Mouse (Mus musculus): ENCODE measurements around the gene Svop. TPM values are rescaled to one million over a fixed set of nuclear protein-coding genes. Genes with fewer than 3 reads are reported as not detected.

Svop gene
- 2.6 and 3.1 TPM in 2 replicates for total RNA-seq (2021)
- long read RNA-seq, partial matches to known transcripts = 1 of 4 reads
- long read RNA-seq, other reads (novel, unspliced or antisense) = 0 of 4 reads

- DNase-seq = peak; percentile 86
These were observed at the start of gene Svop for GRCm38 (mm10) chr5:114091057-114091807. Svop (minus strand) TSS chr5:114091570.

DNA sequence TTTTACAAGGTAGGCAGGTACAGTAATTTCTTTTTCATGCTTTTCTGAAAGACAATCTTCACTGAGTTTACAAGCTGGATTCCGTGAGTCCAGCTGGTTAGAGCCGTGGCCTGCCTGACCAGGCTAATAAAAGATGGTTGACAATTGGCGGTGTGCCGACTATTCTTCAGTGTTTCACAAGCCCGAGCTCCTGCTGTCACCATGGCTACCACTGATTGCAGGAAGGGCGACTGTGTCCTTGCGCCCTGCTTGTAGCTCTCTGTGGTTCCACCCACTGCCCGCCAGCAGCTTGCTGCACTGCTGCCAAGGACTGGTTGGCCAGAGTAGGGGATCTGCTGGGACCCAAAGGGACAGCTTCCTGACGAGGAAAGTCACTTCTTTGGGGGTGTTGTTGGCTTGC is 47.8 kb upstream of the Svop start:
- DNase-seq = peak; percentile 85

DNA sequence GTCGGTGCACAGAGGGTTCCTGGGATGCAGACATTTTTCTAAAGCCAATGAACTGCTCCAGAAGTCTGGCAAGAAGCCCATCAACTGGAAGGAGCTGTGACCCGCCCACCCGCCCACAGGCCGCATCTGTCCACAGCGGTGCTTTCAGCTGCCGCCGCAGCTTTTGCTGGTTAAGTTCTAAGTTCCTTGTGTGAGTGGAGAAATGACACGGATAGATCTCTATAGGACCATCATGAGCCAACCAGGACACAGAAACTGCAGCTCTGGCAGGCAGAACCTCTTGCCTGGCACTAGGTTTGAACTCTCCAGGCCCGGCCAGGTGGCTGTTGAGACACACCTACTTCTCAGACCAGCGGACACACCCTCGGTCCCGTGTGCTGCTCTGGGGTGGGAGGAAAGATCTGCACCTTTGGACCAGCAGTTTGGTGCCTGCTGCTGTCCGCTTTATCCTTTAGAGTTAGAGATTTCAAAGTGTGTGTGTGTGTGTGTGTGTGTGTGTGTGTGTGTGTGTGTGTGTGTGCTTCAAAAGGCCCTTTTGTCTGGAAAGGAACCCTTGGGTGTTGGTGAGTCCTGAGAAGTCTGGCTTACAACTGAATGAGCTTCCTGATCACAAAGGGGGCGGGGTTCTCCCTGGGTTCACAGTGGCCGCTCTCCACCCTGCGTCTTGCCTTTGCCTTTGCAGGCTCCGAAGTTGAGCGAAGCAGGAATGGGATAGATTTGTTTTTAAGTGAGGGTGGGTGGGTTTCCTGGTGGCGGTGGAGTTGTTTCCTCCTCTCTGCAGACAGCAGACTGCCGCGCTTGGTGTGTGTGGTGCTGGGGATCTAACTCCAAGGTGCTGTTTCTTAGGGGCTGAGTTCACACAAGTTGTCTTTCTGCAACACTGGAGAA is 47.2 kb upstream of the Svop start:
- DNase-seq = no peak

DNA sequence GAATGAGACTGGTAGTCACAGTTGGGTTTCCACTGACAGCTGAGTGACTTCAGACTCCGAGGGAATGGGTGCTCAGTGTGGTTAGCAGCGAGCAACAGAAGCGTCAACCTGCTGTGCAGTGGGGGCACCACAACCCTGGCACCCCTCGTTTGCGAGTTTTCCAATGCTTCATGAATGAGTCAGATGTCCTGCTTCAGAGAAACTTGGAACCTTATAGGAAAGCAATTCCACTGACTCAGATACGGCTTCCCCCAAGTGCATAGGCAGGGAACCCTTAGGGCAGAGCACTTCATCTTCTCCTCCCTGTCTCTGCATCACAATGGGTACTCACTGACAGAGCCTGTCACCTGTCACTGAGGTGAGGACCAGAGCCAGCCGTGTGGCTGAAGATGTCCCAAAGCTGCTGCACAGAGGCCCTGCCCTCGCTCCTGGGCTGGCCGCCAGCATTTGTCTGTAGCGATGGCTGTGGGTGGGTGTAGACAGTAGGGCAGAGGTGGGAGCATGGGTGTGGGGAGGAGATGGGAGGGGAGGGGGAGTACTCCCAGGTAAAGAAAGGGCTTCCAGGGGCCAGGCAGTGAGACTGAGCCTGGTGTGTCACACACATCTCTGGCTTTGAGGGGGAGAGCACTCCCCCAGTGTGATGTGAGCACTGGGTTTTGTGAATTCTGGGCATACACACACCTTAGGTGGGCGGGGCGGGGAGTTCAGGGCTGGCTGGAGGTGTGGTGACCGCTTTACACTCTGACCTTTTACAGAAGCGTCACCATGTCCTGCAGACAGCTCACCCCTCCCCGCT is 46.3 kb upstream of the Svop start:
- no peak for DNase-seq

GRCm38 (mm10) chr5:114135516-114135915 is 44.1 kb upstream of the Svop start:
- DNase-seq = no peak

- DNase-seq = peak; percentile 83
These were observed 42.7 kb upstream of the Svop start for GRCm38 (mm10) chr5:114134091-114134534.

DNA sequence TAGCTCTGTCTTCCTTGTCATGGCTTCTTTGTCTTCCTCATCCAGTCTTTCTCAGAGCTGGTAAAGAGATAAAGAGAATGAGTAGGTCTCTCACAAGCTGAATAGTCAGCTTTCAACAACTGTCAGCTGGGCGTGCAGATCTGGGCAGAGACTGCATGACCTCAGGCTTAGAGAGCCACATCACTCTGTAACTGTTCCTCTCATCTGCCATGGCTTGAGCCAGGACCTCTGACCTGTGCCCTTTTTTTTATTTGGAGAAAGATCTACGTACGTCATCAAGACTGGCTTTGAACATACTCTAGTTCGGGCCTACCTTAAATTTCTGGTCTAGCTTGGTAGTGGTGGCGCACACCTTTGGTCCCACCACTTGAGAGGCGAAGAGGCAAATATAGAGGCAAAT is 41.5 kb upstream of the Svop start:
- no peak for DNase-seq

GRCm38 (mm10) chr5:114131521-114131840 is 40.1 kb upstream of the Svop start:
- DNase-seq = peak; percentile 59

DNA sequence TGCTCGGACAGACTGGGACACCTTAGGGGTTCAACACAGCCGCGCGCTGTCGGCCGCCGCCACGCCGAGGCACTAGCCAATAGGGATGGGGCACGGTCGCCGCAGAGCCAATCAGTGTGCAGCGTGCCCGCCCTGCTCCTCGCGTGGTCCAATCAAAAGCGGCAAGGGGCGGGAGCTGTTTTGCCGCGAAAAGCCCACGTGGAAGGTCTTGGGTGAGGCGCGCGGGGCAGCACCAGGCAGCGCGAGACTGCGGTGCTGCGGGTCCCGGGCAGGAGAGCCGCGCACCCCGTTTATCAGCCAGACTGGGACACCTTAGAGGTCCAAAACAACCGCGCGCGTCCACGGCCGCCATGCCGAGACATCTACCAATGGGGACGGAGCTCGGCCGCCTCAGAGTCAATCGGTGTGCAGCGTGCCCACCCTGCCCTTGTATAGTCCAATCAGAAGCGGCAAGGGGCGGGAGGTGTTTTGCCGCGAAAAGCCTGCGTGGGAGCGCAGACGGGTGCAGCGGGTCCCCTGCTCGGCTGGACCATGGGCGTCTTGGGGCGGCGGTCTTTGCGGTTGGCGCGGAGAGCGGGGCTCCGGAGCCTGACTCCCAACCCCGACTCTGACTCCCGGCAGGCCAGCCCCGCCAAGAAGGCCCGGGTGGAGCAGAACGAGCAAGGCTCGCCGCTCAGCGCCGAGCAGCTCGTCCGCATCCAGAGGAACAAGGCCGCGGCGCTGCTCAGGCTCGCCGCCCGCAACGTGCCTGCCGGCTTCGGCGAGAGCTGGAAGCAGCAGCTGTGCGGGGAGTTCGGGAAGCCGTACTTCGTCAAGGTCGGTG is 39.5 kb upstream of the Svop start:
- peak; percentile 94 for DNase-seq

GRCm38 (mm10) chr5:114130211-114130605 is 38.8 kb upstream of the Svop start, which contains the start of gene Ung:
Ung (plus strand) TSS chr5:114130386.
- peak; percentile 47 for DNase-seq

GRCm38 (mm10) chr5:114129550-114130210 is 38.3 kb upstream of the Svop start:
- DNase-seq = no peak

- peak; percentile 90 for DNase-seq
These were observed 36.3 kb upstream of the Svop start, which contains the start of gene Alkbh2 for GRCm38 (mm10) chr5:114127374-114128349. Alkbh2 (minus strand) TSS chr5:114128218.

- no peak for DNase-seq
These were observed 35.3 kb upstream of the Svop start for GRCm38 (mm10) chr5:114126499-114127244.

- no peak for DNase-seq
These were observed 34.6 kb upstream of the Svop start for GRCm38 (mm10) chr5:114126008-114126407.

DNA sequence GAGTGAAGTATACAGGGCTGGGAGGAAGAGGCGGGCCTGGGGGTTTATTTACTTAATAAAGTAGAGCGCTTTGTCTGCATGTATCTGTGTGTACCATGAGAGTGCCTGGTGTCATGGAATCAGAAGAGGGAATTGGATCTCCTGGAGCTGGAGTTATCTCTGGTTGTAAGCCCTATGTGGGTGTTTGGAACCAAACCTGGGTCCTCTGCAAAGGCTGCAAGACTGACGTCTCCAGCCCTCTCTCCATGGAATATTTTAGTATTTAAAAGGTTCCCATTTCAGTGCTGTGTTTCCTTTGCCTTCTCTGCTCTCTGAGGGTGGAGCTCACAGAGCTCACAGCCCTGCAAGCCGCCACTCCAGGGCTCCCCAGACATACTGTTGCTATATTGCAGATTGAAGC is 28.4 kb upstream of the Svop start:
- no peak for DNase-seq

DNA sequence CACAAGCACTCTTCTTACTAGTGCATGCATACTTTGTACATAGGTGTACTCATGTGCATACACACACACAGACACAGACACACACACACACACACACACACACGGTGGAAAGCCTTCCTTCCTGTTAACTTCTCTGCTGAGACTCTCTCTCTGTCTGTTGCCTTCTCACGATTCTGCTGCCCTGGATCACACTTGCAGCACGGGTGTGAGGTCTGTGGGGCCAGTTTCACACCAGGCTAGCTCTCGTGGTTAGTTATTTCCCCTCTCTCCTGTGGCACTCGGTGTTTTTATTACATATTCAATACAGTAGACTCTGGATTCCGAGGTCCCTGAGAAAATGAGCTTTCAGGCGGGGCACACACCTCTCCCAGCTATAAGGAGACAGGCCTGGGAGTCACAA is 25.2 kb upstream of the Svop start:
- DNase-seq = no peak

- DNase-seq = no peak
These were observed 23.7 kb upstream of the Svop start for GRCm38 (mm10) chr5:114115030-114115429.

- no peak for DNase-seq
These were observed 22.0 kb upstream of the Svop start for GRCm38 (mm10) chr5:114113334-114113733.

Data from adrenal gland, postnatal 25 days (tissue).